Mouse (Mus musculus): ENCODE measurements around the gene Prickle2. TPM values are rescaled to one million over a fixed set of nuclear protein-coding genes. Genes with fewer than 3 reads are reported as not detected.
A peak's percentile ranks its signal among the peaks of the same experiment; 100 is the strongest.

Prickle2 gene
- total RNA-seq, 2 experiments from 2014 or later: 181 to 195 TPM

- peak in 1 of 2 experiments; percentile 83 for DNase-seq (ENCODE audit: low spot score in 2 of 2)
Observed at GRCm38 (mm10) chr6:92345151-92345550, 360.8 kb downstream of the Prickle2 start.

GRCm38 (mm10) chr6:92344588-92344987, 361.4 kb downstream of the Prickle2 start:
- intact Hi-C loops (cut with DNase I): loop anchor here (2.0 kb wide), 1 partner anchor 38 kb away; no protein-coding TSS in a partner anchor
- DNase-seq (ENCODE audit: low spot score in 2 of 2): peak in 1 of 2 experiments; percentile 79

More at GRCm38 (mm10) chr6:92345151-92345550, 360.8 kb downstream of the Prickle2 start:
- intact Hi-C loops (cut with DNase I): loop anchor here (1.0 to 2.0 kb wide), 2 partner anchors 38 to 50 kb away; no protein-coding TSS in a partner anchor

Other genes starting within 250 kb of the Prickle2 start
- gene A730049H05Rik, start 110.3 kb upstream of the Prickle2 start, total RNA-seq (2021): under 1 TPM in 1 of 2 experiments, not detected in 1; 0.16 TPM
- not detected for gene Gm15737, start 163.2 kb upstream of the Prickle2 start, total RNA-seq (2021)
- 1 to 10 TPM; 2.9 to 3.0 TPM for gene Adamts9, start 237.3 kb upstream of the Prickle2 start, total RNA-seq (2021)